Comparison of ENCODE assay signal across 11 mouse cellular contexts in genomic region chr14:33352890-33353289, GRCm38 (mm10).
"Had no signal": no experiment of that assay in that cellular context is flagged by ENCODE, and none has a peak within 500 bp of the region (broad histone marks: within the 10 kb centered on the region; RNA-seq: fewer than 3 reads in every experiment).

No protein-coding gene starts in this region.

- H3K4me2 ChIP-seq: kidney, embryonic 15.5 days; liver, embryonic 11.5 days; liver, embryonic 15.5 days; neural tube, embryonic 12.5 days had no signal

- H3K9ac ChIP-seq: kidney, embryonic 15.5 days; liver, embryonic 15.5 days; neural tube, embryonic 12.5 days had no signal

- DNase-seq: layer of hippocampus, adult 9-11 months; layer of hippocampus, postnatal 36 days; left cerebral cortex, postnatal 4 days; midbrain, embryonic 14.5 days had no signal

- H3K4me3 ChIP-seq: kidney, embryonic 15.5 days; liver, embryonic 15.5 days; midbrain, embryonic 10.5 days; neural tube, embryonic 12.5 days had no signal

- ATAC-seq: inflammation-experienced regulatory T-cells, adult 6 months had no signal

- H3K9me3 ChIP-seq: kidney, embryonic 15.5 days; liver, embryonic 15.5 days; midbrain, embryonic 10.5 days; neural tube, embryonic 12.5 days had no signal

- H3K36me3 ChIP-seq: kidney, embryonic 15.5 days; liver, embryonic 15.5 days; midbrain, embryonic 10.5 days; neural tube, embryonic 12.5 days had no signal

- H3K27ac ChIP-seq: kidney, embryonic 15.5 days; liver, embryonic 15.5 days; midbrain, embryonic 10.5 days; neural tube, embryonic 12.5 days; stomach, postnatal 0 days had no signal
